Mouse (Mus musculus) forebrain, embryonic 12.5 days (tissue): ENCODE data around the gene Lrrc1. TPM values are rescaled to one million over a fixed set of nuclear protein-coding genes. Genes with fewer than 3 reads are reported as not detected.

ENCODE experiments used
- ATAC-seq: fragments of 200-750 bp; cut with Nextera tagmentation; 2 replicates; pipeline ENCODE4 v1.8.0; 2017; ENCODE audit warnings: moderate TSS enrichment; ENCODE audit not compliant: low FRiP score
- H3K27ac ChIP-seq: fragments of 300-500 bp; sonication (generic); 2 replicates; pipeline ENCODE4 v1.5.1; 2016; ENCODE audit warnings: mild to moderate bottlenecking
- H3K27me3 ChIP-seq: fragments of 300-500 bp; sonication (generic); 2 replicates; pipeline ENCODE4 v1.6.1; 2016; ENCODE audit warnings: mild to moderate bottlenecking
- H3K36me3 ChIP-seq: fragments of 300-500 bp; sonication (generic); replicated peaks from 2 replicates; pipeline ENCODE4 v1.6.1; 2016; ENCODE audit warnings: mild to moderate bottlenecking
- H3K4me1 ChIP-seq: fragments of 300-500 bp; sonication (generic); 2 replicates; pipeline ENCODE4 v1.6.1; 2016
- H3K4me2 ChIP-seq: fragments of 300-500 bp; sonication (generic); 2 replicates; pipeline ENCODE4 v1.6.1; 2016; ENCODE audit warnings: mild to moderate bottlenecking, moderate library complexity
- H3K4me3 ChIP-seq: fragments of 300-500 bp; sonication (generic); replicated peaks from 2 replicates; pipeline ENCODE4 v1.5.1; 2016; ENCODE audit warnings: mild to moderate bottlenecking
- H3K9ac ChIP-seq: fragments of 300-500 bp; sonication (generic); 2 replicates; pipeline ENCODE4 v1.6.1; 2016; ENCODE audit warnings: mild to moderate bottlenecking
- H3K9me3 ChIP-seq: fragments of 300-500 bp; sonication (generic); 2 replicates; pipeline ENCODE4 v1.6.1; 2016
- WGBS: fragments of 180-500 bp; shearing (Covaris S2); methylation state at CpG from one replicate; pipeline ENCODE4 v1.1.7; 2016; 5-methylcytosine and 5-hydroxymethylcytosine counted together
- microRNA-seq: library from miRNA; unstranded; fragments of <30 nt; microRNA quantifications from one replicate; pipeline ENCODE4, GENCODE M21; 2017
- polyA plus RNA-seq: library from polyadenylated mRNA; unstranded; fragments of >200 nt; fragmentation: Nextera tagmentation; extraction: Ambion mirVana; gene quantifications from 2 replicates; pipeline ENCODE4 v1.2.1, GENCODE M21; 2016

Lrrc1 gene
- polyA plus RNA-seq, 1 experiment from 2014 or later: 18.1 TPM

DNA sequence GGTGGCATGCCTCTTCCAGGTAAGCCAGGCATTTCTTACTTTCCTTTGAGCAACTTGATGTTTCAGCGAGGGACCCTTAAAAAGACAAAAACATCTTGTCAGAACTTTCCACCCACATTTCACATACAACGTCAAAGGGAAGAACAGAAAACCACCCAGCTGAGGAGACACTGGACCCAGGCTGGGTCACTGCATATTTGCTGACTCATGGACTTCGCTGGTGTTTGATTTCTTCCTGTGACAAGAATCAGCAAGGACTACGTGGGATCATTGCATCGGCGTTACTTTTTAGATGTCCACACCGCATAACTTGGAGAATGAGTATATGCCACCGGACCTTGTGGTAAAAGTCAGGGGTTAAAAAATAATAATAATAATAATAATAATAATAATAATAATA lies 155.7 kb downstream of the Lrrc1 start:
- Histone ChIP-seq H3K4me2 (no peak overlapping the region), H3K27me3 (no peaks in the 10 kb centered on the region), H3K4me3 (no peak overlapping the region), H3K9me3 (no peaks in the 10 kb centered on the region), H3K27ac (no peak overlapping the region), H3K4me1 (no peaks in the 10 kb centered on the region), H3K9ac (no peak overlapping the region), H3K36me3 (no peaks in the 10 kb centered on the region)
- 95% methylated on average over 8 of the region's 8 CpGs for WGBS
- no peak for ATAC-seq

DNA sequence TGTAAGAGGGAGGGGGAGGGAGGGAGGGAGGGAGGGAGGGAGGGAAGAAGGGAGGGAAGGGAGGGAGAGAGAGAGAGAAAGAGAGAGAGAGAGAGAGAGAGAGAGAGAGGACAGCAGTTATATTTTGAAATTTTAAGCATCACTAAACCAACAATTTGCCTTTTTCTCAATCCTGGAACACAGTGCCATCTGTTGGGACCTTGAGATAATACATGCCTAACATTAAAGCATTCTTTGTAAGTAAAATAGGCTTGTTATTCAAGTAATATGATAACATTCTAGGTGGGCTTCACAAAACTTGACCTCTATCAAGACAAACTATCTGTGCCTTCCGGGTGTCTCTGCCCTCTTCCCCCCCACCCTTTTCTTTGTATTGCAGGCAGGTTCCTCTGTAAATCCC lies 157.9 kb downstream of the Lrrc1 start:
- Histone ChIP-seq H3K36me3 (no peaks in the 10 kb centered on the region), H3K9ac (no peak overlapping the region), H3K27ac (no peak overlapping the region), H3K4me1 (no peaks in the 10 kb centered on the region), H3K9me3 (no peaks in the 10 kb centered on the region), H3K4me2 (no peak overlapping the region), H3K4me3 (no peak overlapping the region), H3K27me3 (no peaks in the 10 kb centered on the region)
- no peak for ATAC-seq
- WGBS: 47% methylated on average over 1 of the region's 1 CpGs

- 92% methylated on average over 12 of the region's 12 CpGs for WGBS
- no peak overlapping the region for H3K27ac ChIP-seq
- no peaks in the 10 kb centered on the region for H3K36me3 ChIP-seq
- H3K4me2 ChIP-seq: no peak overlapping the region
- no peaks in the 10 kb centered on the region for H3K4me1 ChIP-seq
- no peak overlapping the region for H3K9ac ChIP-seq
- H3K4me3 ChIP-seq: no peak overlapping the region
- no peak for ATAC-seq
- no peaks in the 10 kb centered on the region for H3K9me3 ChIP-seq
- no peaks in the 10 kb centered on the region for H3K27me3 ChIP-seq
Observed at GRCm38 (mm10) chr9:77385611-77386010, 159.1 kb downstream of the Lrrc1 start.

GRCm38 (mm10) chr9:77384651-77385050 lies 160.0 kb downstream of the Lrrc1 start:
- H3K27ac ChIP-seq: no peak overlapping the region
- ATAC-seq: no peak
- no peaks in the 10 kb centered on the region for H3K36me3 ChIP-seq
- whole genome bisulfite sequencing: 83% methylated on average over 9 of the region's 9 CpGs
- no peak overlapping the region for H3K4me2 ChIP-seq
- no peaks in the 10 kb centered on the region for H3K27me3 ChIP-seq
- no peak overlapping the region for H3K4me3 ChIP-seq
- H3K9ac ChIP-seq: no peak overlapping the region
- H3K9me3 ChIP-seq: no peaks in the 10 kb centered on the region
- no peaks in the 10 kb centered on the region for H3K4me1 ChIP-seq

- no peak overlapping the region for H3K9ac ChIP-seq
- ATAC-seq: no peak
- no peaks in the 10 kb centered on the region for H3K27me3 ChIP-seq
- no peaks in the 10 kb centered on the region for H3K4me1 ChIP-seq
- no peak overlapping the region for H3K4me3 ChIP-seq
- H3K36me3 ChIP-seq: no peaks in the 10 kb centered on the region
- no peaks in the 10 kb centered on the region for H3K9me3 ChIP-seq
- H3K4me2 ChIP-seq: no peak overlapping the region
- no peak overlapping the region for H3K27ac ChIP-seq
- WGBS: 83% methylated on average over 4 of the region's 4 CpGs
Observed at GRCm38 (mm10) chr9:77383951-77384350, 160.7 kb downstream of the Lrrc1 start.

DNA sequence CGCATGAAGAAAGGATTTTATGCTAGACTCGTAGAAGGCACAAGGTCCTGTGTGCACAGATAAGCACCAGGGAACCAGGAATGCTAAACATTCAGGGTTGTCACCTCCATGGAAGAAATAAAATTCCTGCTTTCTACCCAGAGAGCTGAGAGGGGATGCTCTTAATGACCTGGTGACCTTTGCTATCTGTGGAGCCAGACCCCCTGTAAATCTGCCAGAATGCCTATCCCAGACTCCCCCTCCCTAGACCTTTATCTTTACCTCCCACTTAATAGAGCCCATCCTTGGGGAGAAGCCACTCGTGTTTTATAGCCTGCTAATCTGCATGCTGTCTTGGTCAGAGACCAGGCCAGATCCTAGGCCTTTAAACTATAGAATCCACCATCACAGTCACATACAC lies 162.2 kb downstream of the Lrrc1 start:
- Histone ChIP-seq H3K9me3 (no peaks in the 10 kb centered on the region), H3K4me2 (no peak overlapping the region), H3K9ac (no peak overlapping the region), H3K27me3 (no peaks in the 10 kb centered on the region), H3K4me1 (no peaks in the 10 kb centered on the region), H3K27ac (no peak overlapping the region), H3K4me3 (no peak overlapping the region), H3K36me3 (no peaks in the 10 kb centered on the region)
- no peak for ATAC-seq
- WGBS: 55% methylated on average over 3 of the region's 3 CpGs

DNA sequence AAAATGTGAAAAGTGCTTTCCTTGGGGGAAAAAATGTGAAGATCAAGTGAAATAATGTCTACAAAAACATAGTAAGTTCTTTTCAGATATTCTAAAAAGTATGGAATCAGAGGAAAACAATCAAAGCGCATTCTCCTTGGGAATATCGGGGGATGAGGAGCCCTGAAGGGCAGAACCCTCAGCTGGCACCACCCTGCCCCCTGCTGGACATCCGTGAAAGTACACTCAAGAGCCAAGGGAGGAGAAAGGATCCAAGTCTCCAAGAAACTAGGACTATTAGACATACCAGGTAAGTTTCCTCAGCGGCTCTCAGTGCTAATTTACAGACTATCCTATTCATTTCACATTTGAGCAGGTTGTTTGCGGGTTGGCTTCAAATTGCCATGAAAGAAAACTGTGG lies 163.1 kb downstream of the Lrrc1 start:
- no peak for ATAC-seq
- no peak overlapping the region for H3K27ac ChIP-seq
- WGBS: 11% methylated on average over 5 of the region's 5 CpGs

More for the DNA sequence above, 163.1 kb downstream of the Lrrc1 start:
- Histone ChIP-seq H3K9me3 (no peaks in the 10 kb centered on the region), H3K4me3 (no peak overlapping the region), H3K36me3 (no peaks in the 10 kb centered on the region), H3K4me1 (no peaks in the 10 kb centered on the region), H3K4me2 (no peak overlapping the region), H3K27me3 (no peaks in the 10 kb centered on the region), H3K9ac (no peak overlapping the region)

Small RNA genes lying within 50 kb of the gene (microRNA-seq; reads per million reads assigned to microRNA genes)
- not detected for gene Gm25250

Other genes starting within 250 kb of the Lrrc1 start
- gene Mlip, start 191.9 kb downstream of the Lrrc1 start, polyA plus RNA-seq: 0.36 TPM in 1 of 2 replicates, not detected in the other
- 0.19 and 0.24 TPM in 2 replicates for gene Klhl31, start 91.6 kb upstream of the Lrrc1 start, polyA plus RNA-seq
- 22.5 and 23.5 TPM in 2 replicates for gene Gclc, start 209.7 kb upstream of the Lrrc1 start, polyA plus RNA-seq